Mouse (Mus musculus) spleen, postnatal 14 days (tissue): Measurements from ENCODE around the gene Tmco1.

ENCODE experiments used
- DNase-seq, 2 experiments: peaks; one replicate each; pipeline ENCODE4 v3.0.0; 2021 to 2022; ENCODE audit warnings: low spot score in 2 of 2

The Tmco1 gene

DNA sequence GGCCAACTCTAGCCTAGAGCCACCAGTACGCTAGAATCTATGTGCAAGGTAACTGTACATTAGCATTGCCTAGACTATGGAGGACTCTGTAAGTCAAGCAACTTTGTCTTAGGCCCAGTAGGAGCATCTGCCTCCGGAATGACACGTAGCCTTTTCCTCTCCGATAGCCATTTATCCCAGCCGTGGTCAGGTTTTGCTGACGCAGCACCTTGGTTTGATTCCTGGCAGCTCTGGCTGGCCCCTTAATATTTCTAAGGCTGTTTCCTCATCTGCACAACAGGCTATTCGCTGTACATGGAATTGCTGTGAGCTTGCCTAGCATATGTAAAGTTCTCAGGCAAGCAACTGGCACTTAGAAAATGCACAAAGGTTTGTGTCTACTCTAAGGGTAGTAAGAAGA, 64.6 kb downstream of the Tmco1 start:
- no peak for DNase-seq

- peak; percentile 73 to 78 for DNase-seq
Observed at GRCm38 (mm10) chr1:167374003-167374784, 66.0 kb downstream of the Tmco1 start.

DNA sequence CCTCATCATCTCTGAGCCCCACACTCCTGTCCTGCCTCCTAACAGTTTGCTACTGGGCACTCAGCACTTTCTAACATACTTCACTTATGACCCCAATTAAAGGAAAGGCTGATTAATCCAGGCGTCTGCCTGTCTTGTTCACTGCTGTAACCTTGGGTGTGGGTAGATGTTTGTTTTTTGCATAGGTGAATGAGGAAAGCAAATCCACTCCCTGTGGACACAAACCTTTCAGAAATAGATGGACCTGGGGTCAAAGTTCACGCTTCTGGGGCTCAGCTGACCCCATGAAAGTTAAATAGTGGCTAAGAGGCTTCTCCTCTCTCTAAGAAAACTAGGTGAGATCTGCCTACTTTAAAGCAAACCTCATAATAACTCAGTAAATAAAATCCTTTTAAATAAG, 66.8 kb downstream of the Tmco1 start:
- no peak for DNase-seq

GRCm38 (mm10) chr1:167378019-167378418, 69.8 kb downstream of the Tmco1 start:
- no peak for DNase-seq

DNA sequence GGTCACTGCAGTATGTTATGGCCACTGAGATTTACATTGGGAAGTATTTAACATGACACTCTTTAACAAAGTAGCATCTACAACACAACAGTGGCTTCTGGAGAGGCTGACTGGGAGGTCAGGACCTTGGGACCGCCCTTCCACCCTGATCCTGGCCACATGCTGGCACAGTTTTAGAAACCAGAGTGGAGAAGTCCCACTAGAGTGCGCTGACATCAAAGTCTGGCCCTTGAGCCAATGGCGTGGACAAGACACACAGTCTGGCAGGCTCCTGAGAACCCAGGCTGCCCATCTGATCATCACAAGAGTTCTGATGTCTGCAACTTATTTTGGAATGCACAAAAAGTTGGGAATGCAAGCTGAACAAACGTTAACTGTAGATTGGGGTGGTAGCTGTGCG, 71.6 kb downstream of the Tmco1 start:
- DNase-seq: no peak

GRCm38 (mm10) chr1:167380223-167380622, 72.0 kb downstream of the Tmco1 start:
- DNase-seq: no peak

- DNase-seq: no peak
Observed at GRCm38 (mm10) chr1:167381050-167382015, 73.2 kb downstream of the Tmco1 start.

DNA sequence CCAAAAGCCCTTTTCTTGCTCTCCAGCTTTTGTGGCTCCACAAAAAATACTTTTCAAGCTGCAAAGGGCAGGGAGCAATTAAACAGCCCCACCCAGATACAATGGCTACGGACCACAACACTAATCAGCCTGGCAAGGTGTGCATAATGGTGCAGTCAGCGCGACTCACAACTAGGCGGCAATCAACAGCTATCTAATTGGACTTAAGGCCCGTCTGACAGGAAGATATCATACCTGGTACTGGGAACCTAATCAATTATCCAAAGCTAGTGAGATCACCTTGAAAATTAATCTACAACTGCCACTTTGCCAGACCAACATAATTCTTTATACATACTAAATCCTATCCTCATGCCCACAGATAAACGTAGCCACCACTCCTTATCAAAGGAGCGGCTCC, 74.1 kb downstream of the Tmco1 start:
- DNase-seq: no peak

DNA sequence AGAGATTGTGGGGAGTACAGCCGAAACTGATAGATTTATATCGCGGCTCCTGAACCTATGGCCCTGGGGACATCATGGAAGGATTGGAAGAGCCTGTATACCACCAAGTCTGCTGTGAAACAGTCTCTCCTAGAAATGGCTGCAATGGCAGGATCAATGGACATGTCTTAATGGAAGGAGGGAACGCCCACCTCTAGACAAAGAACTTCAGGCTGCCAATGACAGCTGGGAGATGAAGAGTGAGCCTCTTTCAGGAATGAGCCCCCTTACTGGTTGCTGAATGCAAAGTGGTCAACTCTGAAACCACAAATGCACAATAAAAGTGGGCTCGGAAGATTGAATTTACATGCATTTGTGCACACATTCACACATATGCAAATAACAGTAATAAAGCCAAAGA, 74.6 kb downstream of the Tmco1 start:
- DNase-seq: no peak

- DNase-seq: no peak
Observed at GRCm38 (mm10) chr1:167383178-167383577, 75.0 kb downstream of the Tmco1 start.
